Mouse (Mus musculus) frontal cortex, postnatal 25 days (tissue): ENCODE measurements around the gene Tomm5.
"Not testable (repeated sequence)": the region's sequence is repeated elsewhere in the genome, so short reads cannot be mapped to it uniquely, and the experiment has no call there.

Experiments
- DNase-seq, 2 experiments: peaks; one replicate each; pipeline ENCODE4 v3.0.0; 2022; ENCODE audit warnings: low spot score in 2 of 2

Tomm5 gene

GRCm38 (mm10) chr4:45066036-45066730, 41.7 kb downstream of the Tomm5 start:
- no peak for DNase-seq

DNA sequence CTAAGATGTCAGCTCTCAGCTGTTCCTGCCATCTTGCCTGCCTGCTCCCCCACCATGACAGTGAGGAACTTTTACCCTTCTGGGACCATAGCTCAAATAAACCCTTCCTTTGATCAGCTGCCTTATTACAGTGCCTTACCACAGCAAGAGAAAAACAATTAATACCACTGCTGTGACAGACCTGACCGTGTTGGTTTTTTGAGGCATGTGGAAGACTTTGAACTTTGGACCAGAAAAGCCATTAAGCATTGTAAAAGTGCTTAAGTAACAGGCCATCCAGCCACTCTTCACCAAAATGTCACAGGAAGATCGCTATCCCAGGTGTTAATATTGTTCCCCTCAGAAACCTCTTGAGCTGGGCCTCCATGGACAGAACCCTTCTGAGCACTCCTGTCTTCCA, 43.3 kb downstream of the Tomm5 start:
- DNase-seq, result no peak

DNA sequence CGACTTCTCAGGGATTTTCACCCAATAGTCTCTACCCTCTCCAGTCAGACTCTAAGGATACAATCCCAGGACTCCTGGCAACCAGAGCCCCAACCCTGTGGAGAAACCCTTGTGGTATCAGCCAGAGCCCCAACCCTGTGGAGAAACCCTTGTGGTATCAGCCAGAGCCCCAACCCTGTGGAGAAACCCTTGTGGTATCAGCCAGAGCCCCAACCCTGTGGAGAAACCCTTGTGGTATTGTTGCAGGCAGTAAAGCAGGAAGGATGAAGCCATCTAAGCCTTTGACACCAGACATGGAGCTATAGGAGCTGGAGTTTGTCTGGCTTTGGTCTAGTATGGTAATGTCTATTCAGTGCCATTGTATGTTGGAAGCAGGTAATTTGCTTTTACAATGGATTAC, 44.1 kb downstream of the Tomm5 start:
- not testable (repeated sequence) for DNase-seq

DNA sequence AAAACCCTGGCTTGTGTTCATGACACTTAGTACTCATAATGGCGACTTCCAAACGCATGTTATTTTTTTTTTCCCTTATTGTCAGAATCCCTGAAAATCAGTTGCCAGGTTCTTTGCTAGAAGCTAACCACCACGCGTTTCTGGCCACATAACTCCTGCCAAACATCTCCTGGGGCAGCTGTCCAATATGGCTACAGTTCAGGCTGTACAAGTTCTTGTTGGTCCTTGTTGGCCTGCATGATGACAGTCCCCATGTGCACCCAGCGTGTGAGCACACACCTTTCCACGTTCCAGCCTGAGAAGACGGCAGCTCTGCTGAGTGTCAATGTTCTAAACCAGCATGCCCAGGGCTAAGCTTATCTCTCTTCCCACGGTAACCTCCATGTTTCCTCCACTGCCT, 52.5 kb downstream of the Tomm5 start:
- no peak for DNase-seq
